Mouse (Mus musculus) bone marrow, adult 2 months (tissue): Measurements from ENCODE around the gene Ctrb1. TPM values are rescaled to one million over a fixed set of nuclear protein-coding genes. Genes with fewer than 3 reads are reported as not detected.

Experiments used
- H3K27ac ChIP-seq: fragments of 200-500 bp; 2 replicates; pipeline ENCODE4 v1.5.1; 2012; ENCODE audit warnings: low read depth, mild to moderate bottlenecking, control low read depth, inconsistent platforms, low read length; ENCODE audit not compliant: control insufficient read depth, poor library complexity, insufficient read depth
- H3K4me1 ChIP-seq: fragments of 200-500 bp; 2 replicates; pipeline ENCODE4 v1.6.1; 2011; ENCODE audit warnings: low read length; ENCODE audit not compliant: control insufficient read depth, insufficient read depth
- H3K4me3 ChIP-seq: fragments of 200-500 bp; replicated peaks from 2 replicates; pipeline ENCODE3; 2011; ENCODE audit warnings: mild to moderate bottlenecking, low read depth, low read length, control low read depth; ENCODE audit not compliant: control insufficient read depth
- CTCF ChIP-seq: fragments of 200-500 bp; IDR thresholded peaks from 2 replicates; pipeline ENCODE4 v1.5.1; 2011; ENCODE audit warnings: low read length, control low read depth; ENCODE audit not compliant: control insufficient read depth, insufficient read depth
- POLR2A ChIP-seq: fragments of 200-500 bp; IDR thresholded peaks from 2 replicates; pipeline ENCODE4 v1.6.1; 2011; ENCODE audit warnings: low read depth, mild to moderate bottlenecking, control low read depth, low read length, borderline replicate concordance; ENCODE audit not compliant: control insufficient read depth
- WGBS: fragments of 180-500 bp; shearing (Covaris S2); methylation state at CpG from one replicate; pipeline ENCODE4 v1.1.7; 2018; 5-methylcytosine and 5-hydroxymethylcytosine counted together
- polyA plus RNA-seq: library from polyadenylated mRNA; stranded (reverse); fragments of >200 nt; gene quantifications from 2 replicates; pipeline ENCODE4 v1.2.4, GENCODE M21; 2011; ENCODE audit warnings: low replicate concordance; ENCODE audit not compliant: missing spikeins, insufficient read depth, insufficient read length

Ctrb1 gene
- polyA plus RNA-seq, result not detected in 2 replicates

DNA sequence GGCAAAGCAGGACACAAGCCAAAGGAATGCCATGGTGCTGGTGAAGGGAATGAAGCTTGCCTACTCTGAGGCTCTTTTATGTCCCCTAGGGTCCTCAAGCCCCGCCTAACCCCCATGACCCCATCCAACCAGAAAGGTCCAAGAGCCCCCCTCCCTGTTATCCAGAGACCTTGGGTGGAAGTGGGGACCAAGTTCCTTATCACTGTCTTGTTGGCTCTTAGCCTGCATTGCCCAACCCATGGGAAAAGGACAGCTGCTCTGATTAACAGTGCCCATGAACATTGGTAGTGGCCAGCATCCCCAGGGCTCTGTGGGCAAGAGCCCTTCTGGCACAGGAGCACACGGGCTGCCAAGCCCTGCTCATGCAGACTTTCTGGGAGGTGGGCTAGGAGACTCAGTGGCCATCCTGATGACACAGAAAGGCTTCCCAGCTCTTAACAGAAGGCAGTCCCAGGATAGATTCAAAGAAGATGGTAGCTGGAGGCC, at the start of gene Ctrb1:
Gene Ctrb1 (minus strand): TSS at position 51 of the 486 bp plus-strand sequence.
- Histone ChIP-seq H3K4me3 (no peak within 1 kb of the TSS), H3K27ac (no peak within 1 kb of the TSS), H3K4me1 (no peaks in the 10 kb centered on the region; the same call in 1 of the 2 replicates)
- 72% methylated on average over 2 of the region's 2 CpGs for WGBS
- no peak for TF ChIP-seq CTCF
- no peak for TF ChIP-seq POLR2A

GRCm38 (mm10) chr8:111740301-111740711, 49.5 kb upstream of the Ctrb1 start:
- H3K4me3 ChIP-seq, result no peak overlapping the region
- H3K4me1 ChIP-seq, result no peaks in the 10 kb centered on the region
- TF ChIP-seq POLR2A (no peak), CTCF (no peak)
- 76% methylated on average over 7 of the region's 7 CpGs for WGBS
- no peak overlapping the region for H3K27ac ChIP-seq

DNA sequence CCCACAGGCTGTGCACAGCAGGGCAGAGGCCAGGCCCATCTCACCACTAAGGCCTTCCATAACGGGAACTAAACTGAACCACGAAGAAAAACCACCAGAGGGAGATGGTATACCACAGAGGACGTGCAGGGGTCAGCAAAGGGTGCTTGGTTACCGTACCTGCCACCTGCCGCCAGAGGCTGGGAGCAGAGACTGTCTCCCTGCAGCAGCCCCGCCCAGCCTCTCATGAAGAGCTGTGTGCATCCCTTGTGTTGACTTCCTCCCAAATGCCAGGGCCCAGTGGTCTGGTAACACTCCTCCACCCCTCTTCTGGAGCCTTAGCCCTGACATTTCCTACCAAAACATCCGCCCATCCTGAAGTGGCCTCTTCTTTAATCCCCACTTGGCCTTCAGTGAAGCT, 48.8 kb upstream of the Ctrb1 start:
- TF ChIP-seq POLR2A, result no peak
- Histone ChIP-seq H3K27ac (no peak overlapping the region), H3K4me1 (no peaks in the 10 kb centered on the region), H3K4me3 (no peak overlapping the region)
- WGBS, result 34% methylated on average over 7 of the region's 7 CpGs

DNA sequence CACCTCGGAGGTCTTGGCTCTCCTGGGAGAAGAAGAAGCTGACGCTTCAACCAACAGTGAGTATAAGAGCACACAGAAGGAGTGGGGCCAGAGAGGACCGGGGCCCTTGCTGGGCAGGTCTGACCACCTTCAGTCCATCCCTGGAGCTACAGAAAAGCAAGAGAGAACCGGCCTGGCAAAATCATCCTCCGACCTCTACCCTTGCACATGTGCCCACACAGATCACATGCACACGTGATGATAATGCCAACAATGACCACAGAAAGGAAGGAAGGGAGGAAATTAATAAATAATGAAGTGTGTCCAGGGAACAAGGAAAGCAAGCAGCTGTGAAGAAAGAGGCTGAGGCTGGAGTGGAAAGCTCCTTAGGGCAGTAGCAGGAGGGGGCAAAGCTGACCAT, 48.1 kb upstream of the Ctrb1 start:
- 53% methylated on average over 6 of the region's 6 CpGs for WGBS
- Histone ChIP-seq H3K4me3 (no peak overlapping the region), H3K4me1 (no peaks in the 10 kb centered on the region), H3K27ac (no peak overlapping the region)
- TF ChIP-seq CTCF (no peak), POLR2A (no peak)

GRCm38 (mm10) chr8:111736321-111736720, 45.5 kb upstream of the Ctrb1 start:
- Histone ChIP-seq H3K4me3 (no peak overlapping the region), H3K27ac (no peak overlapping the region), H3K4me1 (no peaks in the 10 kb centered on the region)
- WGBS, result 65% methylated on average over 7 of the region's 7 CpGs
- TF ChIP-seq POLR2A (no peak), CTCF (no peak)

GRCm38 (mm10) chr8:111735791-111736190, 45.0 kb upstream of the Ctrb1 start:
- H3K27ac ChIP-seq, result no peak overlapping the region
- no peaks in the 10 kb centered on the region for H3K4me1 ChIP-seq
- H3K4me3 ChIP-seq, result no peak overlapping the region
- WGBS, result 66% methylated on average over 4 of the region's 4 CpGs
- TF ChIP-seq CTCF (no peak), POLR2A (no peak)

GRCm38 (mm10) chr8:111735335-111735761, 44.5 kb upstream of the Ctrb1 start:
- no peak overlapping the region for H3K27ac ChIP-seq
- TF ChIP-seq CTCF (no peak), POLR2A (no peak)
- 43% methylated on average over 8 of the region's 8 CpGs for WGBS
- no peaks in the 10 kb centered on the region for H3K4me1 ChIP-seq
- no peak overlapping the region for H3K4me3 ChIP-seq

GRCm38 (mm10) chr8:111734244-111734960, 43.6 kb upstream of the Ctrb1 start:
- no peak overlapping the region for H3K4me3 ChIP-seq
- TF ChIP-seq POLR2A, result no peak
- no peak for TF ChIP-seq CTCF
- 59% methylated on average over 6 of the region's 6 CpGs for WGBS
- no peak overlapping the region for H3K27ac ChIP-seq
- H3K4me1 ChIP-seq, result no peaks in the 10 kb centered on the region
